Mouse (Mus musculus): ENCODE data around the gene Igdcc4. TPM values are rescaled to one million over a fixed set of nuclear protein-coding genes. Genes with fewer than 3 reads are reported as not detected.
A peak's percentile ranks its signal among the peaks of the same experiment; 100 is the strongest.

Igdcc4 gene
- total and polyA plus RNA-seq, 2 experiments from 2014 or later = 9.6 to 30.7 TPM

- no peak for TF ChIP-seq CTCF (IDR thresholded peaks at IDR 0.05; ENCODE audit: low read depth)
- DNase-seq = no peak
Measured at GRCm38 (mm10) chr9:65168952-65169351, 67.7 kb downstream of the Igdcc4 start.

GRCm38 (mm10) chr9:65172654-65173053 lies 71.4 kb downstream of the Igdcc4 start:
- H3K4me3 ChIP-seq (ENCODE audit: low read depth, low read length) = no peak overlapping the region
- no peaks in the 10 kb centered on the region for H3K36me3 ChIP-seq (ENCODE audit: insufficient read depth)
- H3K27ac ChIP-seq (ENCODE audit: low read depth, low read length) = no peak overlapping the region
- H3K9me3 ChIP-seq (ENCODE audit: low read length) = no peaks in the 10 kb centered on the region
- H3K4me1 ChIP-seq (ENCODE audit: insufficient read depth) = peaks cover 6% of the 10 kb centered on the region; the same call in 1 of the 2 replicates
- DNase-seq (no peak), ATAC-seq (no peak)
- no peaks in the 10 kb centered on the region for H3K27me3 ChIP-seq (ENCODE audit: insufficient read depth, low read length)
- H3K4me2 ChIP-seq (ENCODE audit: low read depth) = no peak overlapping the region
- no peak overlapping the region for H3K9ac ChIP-seq
- WGBS = 87% methylated on average over 9 of the region's 9 CpGs
- TF ChIP-seq CTCF (IDR thresholded peaks at IDR 0.05; ENCODE audit: low read depth) = no peak

More at GRCm38 (mm10) chr9:65168952-65169351, 67.7 kb downstream of the Igdcc4 start:
- no peak for ATAC-seq
- no peaks in the 10 kb centered on the region for H3K36me3 ChIP-seq (ENCODE audit: insufficient read depth)
- H3K9me3 ChIP-seq (ENCODE audit: low read length) = no peaks in the 10 kb centered on the region
- H3K4me2 ChIP-seq (ENCODE audit: low read depth) = no peak overlapping the region
- no peak overlapping the region for H3K4me3 ChIP-seq (ENCODE audit: low read depth, low read length)
- no peaks in the 10 kb centered on the region for H3K4me1 ChIP-seq (ENCODE audit: insufficient read depth)
- no peaks in the 10 kb centered on the region for H3K27me3 ChIP-seq (ENCODE audit: insufficient read depth, low read length)
- 52% methylated on average over 4 of the region's 4 CpGs for WGBS
- H3K9ac ChIP-seq = no peak overlapping the region
- no peak overlapping the region for H3K27ac ChIP-seq (ENCODE audit: low read depth, low read length)

- Histone ChIP-seq H3K36me3 (ENCODE audit: insufficient read depth) (no peaks in the 10 kb centered on the region), H3K4me2 (ENCODE audit: low read depth) (no peak overlapping the region), H3K4me1 (ENCODE audit: insufficient read depth) (peaks cover 8% of the 10 kb centered on the region), H3K4me3 (ENCODE audit: low read depth, low read length) (no peak overlapping the region), H3K9ac (0 out of 2 replicates have a peak overlapping the region, but pooled peaks have one; percentile 22), H3K9me3 (ENCODE audit: low read length) (no peaks in the 10 kb centered on the region), H3K27me3 (ENCODE audit: insufficient read depth, low read length) (no peaks in the 10 kb centered on the region), H3K27ac (ENCODE audit: low read depth, low read length) (peak overlapping the region; percentile 80)
- DNase-seq (no peak), ATAC-seq (no peak)
- TF ChIP-seq CTCF (IDR thresholded peaks at IDR 0.05; ENCODE audit: low read depth) = no peak
- WGBS = 24% methylated on average over 5 of the region's 5 CpGs
Measured at GRCm38 (mm10) chr9:65175234-65175938, 74.1 kb downstream of the Igdcc4 start.

- peak; percentile 71 for DNase-seq
- ATAC-seq = peak; percentile 62
- Histone ChIP-seq H3K4me1 (ENCODE audit: insufficient read depth) (peaks cover 9% of the 10 kb centered on the region), H3K4me2 (ENCODE audit: low read depth) (no peak overlapping the region), H3K9ac (peak overlapping the region; percentile 22; the same call in 1 of the 2 replicates), H3K4me3 (ENCODE audit: low read depth, low read length) (no peak overlapping the region), H3K27ac (ENCODE audit: low read depth, low read length) (peak overlapping the region; percentile 80), H3K27me3 (ENCODE audit: insufficient read depth, low read length) (no peaks in the 10 kb centered on the region), H3K9me3 (ENCODE audit: low read length) (no peaks in the 10 kb centered on the region), H3K36me3 (ENCODE audit: insufficient read depth) (peaks cover 3% of the 10 kb centered on the region; the same call in 1 of the 2 replicates)
- TF ChIP-seq CTCF (IDR thresholded peaks at IDR 0.05; ENCODE audit: low read depth) = peak; percentile 62
- WGBS = 13% methylated on average over 9 of the region's 9 CpGs
Measured at GRCm38 (mm10) chr9:65175939-65176871, 74.9 kb downstream of the Igdcc4 start.

GRCm38 (mm10) chr9:65177497-65177896 lies 76.2 kb downstream of the Igdcc4 start:
- DNase-seq (no peak), ATAC-seq (no peak)
- H3K27me3 ChIP-seq (ENCODE audit: insufficient read depth, low read length) = no peaks in the 10 kb centered on the region
- H3K4me2 ChIP-seq (ENCODE audit: low read depth) = no peak overlapping the region
- peaks cover 15% of the 10 kb centered on the region; the same call in 1 of the 2 replicates for H3K36me3 ChIP-seq (ENCODE audit: insufficient read depth)
- H3K9ac ChIP-seq = no peak overlapping the region
- TF ChIP-seq CTCF (IDR thresholded peaks at IDR 0.05; ENCODE audit: low read depth) = no peak
- H3K27ac ChIP-seq (ENCODE audit: low read depth, low read length) = no peak overlapping the region
- H3K9me3 ChIP-seq (ENCODE audit: low read length) = no peaks in the 10 kb centered on the region
- WGBS = 68% methylated on average over 3 of the region's 3 CpGs
- H3K4me3 ChIP-seq (ENCODE audit: low read depth, low read length) = no peak overlapping the region
- H3K4me1 ChIP-seq (ENCODE audit: insufficient read depth) = peaks cover 9% of the 10 kb centered on the region

- ATAC-seq (no peak), DNase-seq (no peak)
- Histone ChIP-seq H3K4me1 (ENCODE audit: insufficient read depth) (peaks cover 9% of the 10 kb centered on the region), H3K27ac (ENCODE audit: low read depth, low read length) (no peak overlapping the region), H3K9ac (0 out of 2 replicates have a peak overlapping the region, but pooled peaks have one; percentile 25), H3K4me3 (ENCODE audit: low read depth, low read length) (no peak overlapping the region), H3K4me2 (ENCODE audit: low read depth) (no peak overlapping the region), H3K36me3 (ENCODE audit: insufficient read depth) (peaks cover 19% of the 10 kb centered on the region; the same call in 1 of the 2 replicates), H3K9me3 (ENCODE audit: low read length) (no peaks in the 10 kb centered on the region), H3K27me3 (ENCODE audit: insufficient read depth, low read length) (no peaks in the 10 kb centered on the region)
- TF ChIP-seq CTCF (IDR thresholded peaks at IDR 0.05; ENCODE audit: low read depth) = no peak
- 56% methylated on average over 10 of the region's 10 CpGs for WGBS
Measured at GRCm38 (mm10) chr9:65177912-65178311, 76.6 kb downstream of the Igdcc4 start.

Data from forebrain, postnatal 0 days (tissue).